Mouse (Mus musculus) c-Kit-negative CD71-positive TER-119-positive erythroid progenitor cells, embryonic 14.5 days (primary cell): ENCODE measurements around the gene Dgcr6.

ENCODE experiments used
- DNase-seq: peaks from one replicate; pipeline ENCODE4 v3.0.0-alpha.2; 2013; ENCODE audit warnings: low read depth, low spot score

The Dgcr6 gene

DNA sequence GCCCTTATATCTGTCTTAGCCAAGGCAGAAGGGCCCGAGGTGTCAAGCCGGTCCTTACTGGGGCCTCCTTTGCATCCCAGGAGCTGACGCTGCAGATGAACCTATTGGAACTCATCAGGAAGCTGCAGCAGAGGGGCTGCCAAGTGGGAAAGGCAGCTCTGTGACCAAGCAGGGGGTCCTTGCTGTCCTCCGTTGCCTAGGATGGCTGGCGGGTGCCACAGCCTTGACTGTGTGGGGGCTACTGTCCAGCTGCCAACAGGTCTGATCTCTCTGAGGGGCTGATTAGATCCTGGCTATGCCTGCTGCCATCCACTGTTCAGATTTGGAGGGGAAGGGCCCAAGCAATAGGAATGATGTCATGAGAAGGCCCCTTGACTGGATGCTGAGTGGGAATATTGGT lies 18.1 kb downstream of the Dgcr6 start:
- DNase-seq = no peak

DNA sequence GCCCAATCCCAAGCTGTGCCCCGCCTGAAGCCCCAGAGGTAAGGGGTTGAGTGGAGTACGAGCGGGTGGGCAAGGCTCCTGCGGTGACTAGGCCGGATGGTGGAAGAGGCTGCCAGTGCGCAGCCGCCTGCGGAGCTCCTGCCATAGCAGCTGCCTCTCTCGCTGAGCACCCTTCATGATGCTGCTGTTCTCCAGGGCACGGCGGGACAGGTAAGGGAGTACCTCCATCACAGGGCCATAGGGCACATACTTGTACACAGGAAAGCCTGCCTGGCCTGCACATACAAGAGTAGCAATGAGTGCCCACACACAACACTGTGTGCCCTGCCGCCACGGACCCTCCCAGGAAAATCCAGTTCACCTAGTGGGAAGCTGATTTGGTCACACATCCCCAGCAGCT lies 19.4 kb downstream of the Dgcr6 start:
- no peak for DNase-seq

DNA sequence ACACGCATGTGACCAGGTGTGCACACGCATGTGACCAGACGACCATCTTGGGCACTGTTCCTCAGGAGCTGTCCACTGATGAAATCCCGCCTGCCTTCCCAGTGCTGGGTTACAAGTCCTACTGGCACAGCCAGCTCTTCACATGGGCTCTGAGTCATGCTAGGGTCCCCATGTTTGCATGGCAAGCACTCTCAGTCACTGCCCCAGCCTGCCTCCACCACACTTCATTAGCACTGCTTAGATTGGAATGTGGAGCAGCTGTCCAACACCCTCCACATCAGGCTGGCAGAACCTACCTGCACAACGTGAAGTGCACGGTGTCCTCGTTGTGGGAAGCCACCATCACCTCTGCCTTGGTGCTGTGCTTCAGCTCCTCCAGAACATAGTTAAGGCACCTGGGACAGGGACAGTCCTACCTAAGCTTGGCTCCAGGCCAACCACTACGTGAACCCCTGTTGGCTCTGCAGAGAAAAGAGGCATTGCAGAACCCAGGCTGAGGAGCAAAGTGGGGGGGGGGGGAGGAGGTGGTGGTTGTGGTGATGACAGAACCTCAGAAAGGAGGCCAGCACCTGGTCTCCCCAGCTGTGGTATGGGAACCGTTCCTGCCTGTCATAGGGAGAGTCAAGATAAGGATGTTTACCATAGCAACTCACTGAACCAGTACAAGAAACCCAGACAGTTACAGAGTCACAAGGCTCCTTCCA lies 20.8 kb downstream of the Dgcr6 start:
- no peak for DNase-seq

DNA sequence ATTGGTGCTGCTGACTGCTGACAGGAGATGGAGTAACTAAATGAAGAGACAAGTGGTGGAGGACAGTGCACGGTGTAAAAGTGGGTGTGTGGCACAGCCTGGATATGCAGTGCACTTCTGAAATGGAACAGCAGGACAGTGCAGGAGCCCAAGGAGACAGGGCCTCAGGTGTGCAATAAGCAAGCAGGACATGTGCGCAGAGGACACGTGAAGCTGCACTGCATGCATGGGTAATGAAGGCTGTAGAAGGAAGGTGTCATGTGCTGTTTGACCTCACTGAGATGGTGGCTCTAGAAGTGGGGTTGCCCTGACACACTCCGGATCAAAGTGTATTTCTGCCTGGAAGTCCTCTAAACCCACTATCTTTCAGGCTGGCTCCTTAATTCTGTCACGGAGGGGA lies 22.0 kb downstream of the Dgcr6 start:
- DNase-seq = no peak

DNA sequence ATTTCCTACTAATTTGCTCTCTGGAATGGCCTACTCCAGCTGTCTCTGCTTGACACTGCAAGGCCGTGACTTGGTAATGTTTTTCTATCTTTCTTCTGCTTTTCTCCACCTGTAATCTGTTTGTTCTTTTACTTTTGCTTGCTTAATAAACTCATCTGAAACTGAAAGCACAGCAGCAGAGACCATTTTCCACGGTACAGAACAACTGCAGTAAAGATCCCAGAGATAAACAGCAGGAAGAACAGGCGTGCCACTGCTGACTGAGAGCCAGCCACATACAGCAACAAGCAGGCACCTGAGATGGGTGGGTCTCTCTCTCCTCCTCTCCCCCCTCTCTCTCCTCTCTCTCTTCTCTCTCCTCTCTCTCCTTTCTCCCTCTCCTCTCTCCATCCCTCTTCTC lies 22.5 kb downstream of the Dgcr6 start:
- no peak for DNase-seq

DNA sequence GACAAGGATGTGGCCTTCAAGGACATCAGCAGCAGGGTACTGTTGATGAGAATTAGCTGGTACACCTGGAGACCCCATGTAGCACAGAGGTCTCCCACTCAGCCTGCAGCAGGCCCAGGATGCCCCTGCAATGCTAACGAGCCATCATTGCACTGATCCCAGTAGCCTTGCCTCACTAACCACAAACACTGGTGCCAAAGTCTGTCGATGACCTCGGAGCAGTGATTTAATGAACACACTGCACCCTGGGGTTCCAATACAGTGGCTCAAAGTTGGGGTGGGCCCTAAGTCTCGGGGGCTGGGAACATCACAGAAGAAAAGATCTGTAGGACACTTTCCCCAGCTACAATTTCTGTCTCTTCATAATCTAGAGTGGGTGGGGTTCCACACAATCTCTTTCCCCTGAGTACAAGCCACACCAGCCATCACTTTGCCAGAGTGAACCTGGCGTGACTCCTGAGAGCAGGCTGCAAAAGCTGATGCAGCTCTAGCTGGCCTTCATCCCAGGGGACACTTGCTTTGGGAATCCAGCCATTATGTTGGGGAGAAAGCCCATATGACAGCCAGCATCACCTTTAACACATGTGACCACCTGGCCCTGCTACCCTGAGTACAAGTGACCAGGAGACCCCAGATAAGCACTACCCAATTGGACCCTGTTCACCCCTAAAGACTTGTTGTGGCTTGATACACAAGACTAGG lies 25.8 kb downstream of the Dgcr6 start:
- DNase-seq = no peak

DNA sequence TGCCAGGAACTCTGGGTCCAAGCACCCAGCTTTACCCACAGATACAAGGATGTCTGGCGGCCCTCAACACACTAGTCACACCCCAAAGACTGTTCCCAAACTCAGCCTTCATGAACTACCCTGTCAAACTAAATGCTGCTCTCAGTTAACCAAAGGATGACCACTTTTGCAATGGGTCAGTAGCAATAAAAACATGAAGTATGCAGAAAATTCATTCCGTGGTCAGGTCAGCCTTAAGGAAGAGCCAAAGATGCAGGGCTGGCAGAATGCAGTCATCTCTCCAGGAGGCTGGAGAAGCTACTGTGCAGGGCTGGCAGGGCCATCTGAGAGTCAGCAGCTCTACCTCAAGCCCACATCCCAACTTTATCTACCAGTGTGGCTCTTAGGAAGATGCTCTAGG lies 26.6 kb downstream of the Dgcr6 start:
- no peak for DNase-seq

DNA sequence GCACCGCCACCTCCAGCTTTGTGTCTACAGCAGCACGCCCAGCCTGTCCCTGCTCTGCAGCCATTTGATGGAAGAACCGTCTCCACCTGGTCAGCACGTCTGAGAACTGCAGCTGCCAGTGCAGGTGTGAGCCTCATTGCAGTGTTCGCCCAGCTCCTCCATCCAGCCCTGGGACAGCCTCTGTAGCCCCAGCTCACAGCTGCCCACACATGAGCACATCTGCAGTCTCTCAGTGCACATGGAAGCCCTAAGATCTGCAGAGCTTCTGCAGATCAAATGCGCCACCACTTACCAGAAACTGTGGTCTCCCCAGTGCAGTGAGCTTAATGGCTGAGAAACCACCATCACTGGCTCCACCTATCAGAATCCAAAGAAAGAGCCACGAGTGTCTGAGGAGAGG lies 27.5 kb downstream of the Dgcr6 start:
- DNase-seq = no peak

DNA sequence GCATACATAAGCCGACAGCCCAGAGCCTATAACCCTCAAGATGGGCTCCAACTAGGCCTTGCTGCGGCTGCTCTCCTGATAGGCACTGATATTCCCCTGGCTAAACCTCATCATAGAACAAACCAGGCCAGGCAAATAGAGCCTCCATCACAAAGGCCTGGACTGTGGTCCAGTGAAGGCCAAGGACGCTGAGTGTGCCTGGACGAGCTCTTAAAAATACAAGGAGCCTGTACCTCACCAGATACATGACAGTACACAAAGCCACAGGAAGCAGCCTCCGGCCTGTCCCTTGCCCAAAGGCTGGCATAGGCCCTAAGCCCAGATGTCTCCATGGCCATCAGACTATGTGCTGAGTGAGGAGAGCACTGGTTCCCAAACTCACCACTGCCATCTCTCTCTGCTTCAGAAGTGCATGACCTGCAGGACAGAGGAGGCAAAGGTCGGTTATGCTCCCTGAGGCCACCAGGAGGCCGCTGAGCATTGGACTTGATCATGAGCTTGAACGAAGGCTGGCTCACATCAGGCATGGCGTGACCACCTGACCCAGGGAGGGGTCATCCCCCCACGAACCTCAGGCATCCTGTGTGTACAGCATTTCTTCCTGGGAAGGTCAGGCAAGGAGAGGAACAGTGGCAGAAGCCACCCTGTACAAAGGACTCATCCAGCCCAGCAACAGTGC lies 28.6 kb downstream of the Dgcr6 start:
- DNase-seq = no peak

DNA sequence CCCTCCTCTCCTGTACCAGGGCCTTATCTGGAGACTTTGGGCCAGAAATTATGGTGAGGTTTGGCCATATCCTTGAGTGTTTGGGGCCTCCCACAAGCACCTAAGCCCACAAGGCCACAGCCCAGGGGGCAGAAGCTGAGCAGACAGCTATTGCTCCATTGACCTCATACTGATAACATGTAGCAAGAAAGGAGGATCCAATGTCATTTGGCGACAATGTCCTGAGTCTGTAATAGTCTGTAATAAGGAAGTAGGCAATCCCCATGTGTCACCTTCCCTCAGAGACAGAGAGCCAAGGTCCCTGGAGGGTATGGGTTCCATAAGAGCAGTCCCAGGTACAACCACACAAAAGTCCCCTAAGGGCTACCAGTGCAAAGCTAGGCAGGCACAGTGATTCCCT lies 29.6 kb downstream of the Dgcr6 start:
- no peak for DNase-seq

DNA sequence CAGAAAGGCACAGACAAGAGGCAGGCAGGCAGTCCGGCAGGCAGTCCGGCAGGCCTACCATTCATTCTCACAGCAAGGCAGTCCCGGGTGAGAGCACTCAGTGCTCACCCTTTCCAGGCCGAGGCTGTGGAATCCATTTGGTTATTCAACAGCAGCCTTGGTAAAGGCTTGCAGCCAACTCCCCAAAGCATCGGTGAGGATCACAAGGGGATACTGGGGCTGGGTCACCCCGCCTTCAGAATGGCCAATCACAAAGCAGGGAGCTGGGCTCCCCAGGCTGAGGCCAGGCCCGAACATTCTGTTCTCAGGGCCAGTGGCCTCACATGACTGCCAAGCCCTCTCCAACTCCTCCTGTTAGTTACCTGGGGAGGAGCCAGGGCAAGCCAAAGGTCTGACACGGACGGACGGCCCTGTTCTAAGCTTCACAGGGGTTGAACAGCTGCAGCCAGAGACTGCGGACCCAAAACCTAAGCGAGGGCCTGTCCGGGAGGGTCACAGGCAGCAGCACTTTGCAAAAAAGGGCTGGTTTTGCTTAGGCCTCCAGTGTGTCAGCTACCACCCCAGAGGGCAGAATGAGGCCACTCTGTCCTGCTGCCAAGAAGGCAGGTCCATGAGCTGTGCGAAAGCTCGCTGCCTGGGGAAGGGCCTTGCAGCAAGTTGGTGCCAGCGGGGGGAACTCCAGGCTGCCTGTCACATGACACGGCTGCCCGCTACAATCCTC lies 30.7 kb downstream of the Dgcr6 start:
- DNase-seq = no peak

DNA sequence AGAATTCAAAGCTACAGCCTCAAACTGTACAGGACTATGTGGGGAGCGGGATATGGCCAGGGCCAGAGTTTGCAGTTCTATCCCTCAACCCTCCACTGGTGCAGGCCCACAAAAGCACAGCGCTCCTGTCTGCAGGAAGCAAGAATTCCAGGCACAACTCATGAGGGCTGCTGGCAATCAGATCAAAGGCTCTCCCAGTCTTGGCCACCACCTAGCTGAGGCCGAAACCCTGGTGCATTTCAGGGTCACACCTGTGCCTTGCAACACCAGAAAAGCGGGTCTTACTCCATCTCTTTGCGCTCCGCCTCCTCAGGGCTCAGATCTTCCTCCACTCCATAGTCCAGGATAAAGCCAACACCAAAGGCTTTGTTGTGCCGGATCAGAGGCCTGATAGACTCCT lies 31.6 kb downstream of the Dgcr6 start:
- no peak for DNase-seq

DNA sequence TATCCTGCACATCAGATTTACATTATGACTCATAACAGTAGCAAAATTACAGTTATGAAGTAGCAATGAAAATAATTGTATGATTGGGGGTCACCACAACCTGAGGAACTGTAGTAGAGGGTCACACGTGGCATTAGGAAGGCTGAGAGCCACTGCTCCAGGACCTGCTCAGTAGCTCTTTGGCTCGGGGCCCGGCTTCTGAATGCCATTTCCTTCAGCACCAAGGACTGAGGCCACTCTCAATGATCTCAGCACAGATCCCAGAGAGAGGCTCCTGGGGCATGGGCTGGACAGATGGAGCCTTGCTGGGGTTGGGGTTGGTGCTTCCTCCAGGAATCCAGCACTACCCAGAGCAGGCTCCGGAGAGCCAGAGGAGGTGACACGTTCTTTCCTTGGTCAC lies 34.4 kb downstream of the Dgcr6 start:
- no peak for DNase-seq

DNA sequence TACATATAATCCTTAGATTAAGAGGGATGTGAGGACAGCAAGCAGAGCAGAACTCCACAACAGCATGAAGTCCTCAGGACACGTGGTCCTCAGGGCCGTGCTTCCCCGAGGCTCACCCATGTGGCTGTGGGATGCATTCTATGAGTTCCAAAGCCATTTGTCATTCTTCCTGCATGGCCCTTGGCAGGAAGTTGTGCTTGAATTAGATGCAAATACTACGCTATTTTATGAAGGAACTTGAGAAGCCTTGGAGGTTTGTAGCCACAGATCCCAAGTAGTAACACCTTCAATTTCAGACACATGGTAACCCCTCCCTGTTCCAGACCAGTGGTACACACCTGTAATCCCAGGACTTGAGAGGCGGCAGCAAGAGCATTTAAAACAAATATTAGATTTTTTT lies 43.7 kb downstream of the Dgcr6 start:
- no peak for DNase-seq

DNA sequence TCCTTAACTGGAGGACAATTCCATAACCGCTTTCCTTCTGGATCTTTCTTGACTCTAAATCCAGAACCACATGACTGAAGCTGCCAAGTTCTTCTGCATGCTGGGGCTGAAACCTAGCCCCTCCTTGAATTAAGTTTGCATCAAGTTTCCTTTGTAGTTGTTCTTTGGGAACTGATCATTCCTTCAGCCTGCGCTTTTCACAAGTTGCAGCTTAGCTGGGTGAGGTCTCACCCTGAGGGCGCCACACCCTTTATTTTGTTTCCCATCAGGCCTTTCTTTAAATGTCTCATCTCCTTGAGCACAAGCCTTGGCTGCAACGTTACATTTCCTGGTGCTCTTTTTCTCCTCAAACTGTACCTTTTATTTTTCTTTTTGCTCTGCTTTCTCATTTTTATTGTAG lies 50.2 kb downstream of the Dgcr6 start:
- no peak for DNase-seq

DNA sequence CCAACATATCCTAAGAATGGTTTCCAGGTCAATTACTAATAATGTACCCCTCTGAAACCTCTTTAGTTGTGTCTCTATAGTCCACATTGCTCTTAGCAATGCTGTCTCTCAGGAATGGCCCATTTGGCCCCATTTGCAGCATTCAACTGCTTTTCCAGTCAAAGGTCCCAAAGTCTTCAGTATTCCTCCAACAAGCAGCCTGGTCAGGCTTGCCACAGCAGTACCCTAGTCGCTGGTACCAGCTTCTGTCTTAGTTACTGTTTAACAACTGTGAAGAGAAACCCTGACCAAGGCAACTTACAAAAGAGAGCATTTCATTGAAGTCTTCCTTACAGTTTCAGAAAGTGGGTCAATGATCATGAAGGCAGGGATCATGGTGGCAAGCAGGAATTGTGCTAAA lies 50.7 kb downstream of the Dgcr6 start:
- DNase-seq = no peak

DNA sequence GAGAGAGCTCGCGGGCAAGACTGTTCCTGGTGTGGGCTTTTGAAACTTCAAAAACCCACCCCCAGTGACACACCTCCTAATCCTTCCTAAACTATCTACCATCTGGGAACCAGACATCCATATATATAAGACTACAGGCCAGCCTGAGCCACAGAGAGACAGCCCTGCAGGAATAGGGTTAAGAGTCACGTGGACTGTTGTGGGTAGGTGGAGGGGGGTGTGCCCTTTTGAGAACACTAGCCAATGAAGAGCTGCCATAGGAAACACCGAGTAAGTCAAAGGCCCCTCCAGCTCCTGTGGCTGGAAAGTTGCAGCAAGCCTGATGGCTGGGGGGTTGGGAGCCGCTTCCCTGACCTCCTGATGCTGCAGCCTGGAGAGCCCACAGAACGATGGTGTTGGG lies 51.1 kb downstream of the Dgcr6 start:
- DNase-seq = no peak

DNA sequence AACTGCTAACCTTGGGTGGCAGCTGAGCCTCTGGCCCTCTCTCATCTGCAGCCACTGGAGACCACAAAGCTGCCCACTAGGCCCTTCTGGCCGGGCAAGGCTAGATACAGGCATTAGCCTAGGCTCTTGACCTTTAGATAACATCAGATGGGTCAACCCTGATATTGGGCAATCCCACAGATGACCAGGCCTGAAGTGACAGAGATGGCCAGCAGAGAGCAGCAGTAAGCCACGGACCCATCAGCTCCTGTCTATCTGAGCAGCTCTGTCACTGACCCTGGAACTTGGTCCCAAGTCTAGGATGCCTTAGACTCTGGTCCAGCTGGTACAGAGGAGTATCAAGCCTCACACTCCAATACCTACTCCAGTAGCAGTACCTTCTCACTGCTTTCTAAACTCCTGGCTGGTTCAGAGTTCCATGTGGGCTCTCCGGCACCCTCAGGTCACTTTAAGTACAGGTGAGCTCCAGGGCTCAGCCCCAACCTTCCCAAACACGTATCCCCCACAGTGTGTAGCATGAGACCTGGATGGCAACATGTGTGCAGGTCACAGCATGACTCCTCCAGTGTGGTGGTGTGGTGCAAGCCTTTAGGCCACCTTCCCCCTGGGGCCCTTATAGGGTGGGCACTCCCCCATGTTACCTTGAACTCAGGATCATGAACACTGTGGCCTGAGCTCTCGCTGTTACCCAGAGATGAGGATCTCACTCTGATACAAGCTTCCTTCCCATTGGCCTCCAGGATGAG lies 55.7 kb downstream of the Dgcr6 start:
- no peak for DNase-seq

DNA sequence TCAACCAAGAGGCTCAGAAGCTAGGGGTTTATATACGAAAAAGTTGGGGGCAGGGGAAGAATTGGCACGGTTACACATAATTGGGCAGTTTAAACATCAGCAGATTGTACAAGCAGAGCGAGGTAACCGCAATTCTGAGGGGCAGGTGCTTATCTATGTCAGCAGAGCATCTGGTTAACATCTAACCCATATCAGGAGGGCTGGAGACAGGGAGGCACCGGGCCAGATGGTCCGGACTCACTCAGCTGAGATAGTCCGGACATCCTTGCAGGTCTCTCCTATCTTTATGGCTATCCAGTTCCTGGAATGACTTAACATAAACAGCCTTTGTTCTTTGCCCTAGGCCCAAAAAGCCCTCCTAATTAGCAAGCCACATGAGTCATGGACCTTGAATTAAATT lies 58.4 kb downstream of the Dgcr6 start:
- DNase-seq = no peak

DNA sequence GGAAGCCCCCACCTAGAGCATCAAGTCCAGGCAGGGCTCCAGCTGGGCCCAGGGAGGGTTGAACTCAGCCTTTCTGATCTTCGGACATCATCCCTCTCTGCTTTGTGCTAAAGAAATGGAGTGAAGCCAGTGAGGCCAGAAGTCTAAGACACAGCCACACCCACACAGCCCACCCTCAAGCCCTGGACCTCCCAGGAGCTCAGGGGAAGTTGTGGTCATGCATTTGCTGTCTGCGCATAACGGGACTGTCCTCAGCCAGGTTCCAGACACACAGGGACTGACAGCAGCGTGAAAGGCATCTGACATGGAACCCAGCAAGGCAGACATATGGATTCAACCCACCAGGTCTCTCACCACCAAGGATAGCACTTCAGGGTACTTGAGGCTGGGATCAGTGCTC lies 63.8 kb downstream of the Dgcr6 start:
- no peak for DNase-seq

DNA sequence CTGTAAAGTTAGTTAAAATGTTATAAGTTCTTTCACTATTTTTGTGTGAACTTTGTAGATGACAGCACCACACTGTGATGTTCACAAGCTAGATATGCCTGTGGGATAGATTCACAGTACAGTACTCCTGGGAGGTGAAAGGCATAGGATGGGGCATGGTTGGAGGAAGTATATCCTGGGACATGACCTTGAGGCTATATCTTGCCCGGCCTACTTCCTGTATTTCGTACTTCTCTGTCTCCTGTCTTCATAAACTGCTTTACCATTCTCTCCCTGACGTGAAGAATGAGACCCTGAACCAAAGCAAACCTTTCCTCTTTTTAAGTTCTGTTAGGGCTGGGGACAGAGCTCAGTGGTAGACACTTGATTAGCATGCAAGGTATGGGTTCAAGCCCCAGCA lies 65.6 kb downstream of the Dgcr6 start:
- no peak for DNase-seq
